Mouse (Mus musculus) heart, postnatal 4 days (tissue): ENCODE results near the gene Mb21d2. TPM values are rescaled to one million over a fixed set of nuclear protein-coding genes. Genes with fewer than 3 reads are reported as not detected.

ENCODE experiments used
- DNase-seq: peaks from one replicate; pipeline ENCODE4 v3.0.0; 2021
- total RNA-seq, 2 experiments: library from RNA; stranded (reverse); gene quantifications; 2 replicates each; pipeline ENCODE4 v1.2.3; 2021

The Mb21d2 gene
- total RNA-seq, 2 experiments from 2014 or later, result 10.2 to 10.7 TPM

GRCm38 (mm10) chr16:28899161-28899540 is 30.3 kb downstream of the Mb21d2 start:
- no peak for DNase-seq

DNA sequence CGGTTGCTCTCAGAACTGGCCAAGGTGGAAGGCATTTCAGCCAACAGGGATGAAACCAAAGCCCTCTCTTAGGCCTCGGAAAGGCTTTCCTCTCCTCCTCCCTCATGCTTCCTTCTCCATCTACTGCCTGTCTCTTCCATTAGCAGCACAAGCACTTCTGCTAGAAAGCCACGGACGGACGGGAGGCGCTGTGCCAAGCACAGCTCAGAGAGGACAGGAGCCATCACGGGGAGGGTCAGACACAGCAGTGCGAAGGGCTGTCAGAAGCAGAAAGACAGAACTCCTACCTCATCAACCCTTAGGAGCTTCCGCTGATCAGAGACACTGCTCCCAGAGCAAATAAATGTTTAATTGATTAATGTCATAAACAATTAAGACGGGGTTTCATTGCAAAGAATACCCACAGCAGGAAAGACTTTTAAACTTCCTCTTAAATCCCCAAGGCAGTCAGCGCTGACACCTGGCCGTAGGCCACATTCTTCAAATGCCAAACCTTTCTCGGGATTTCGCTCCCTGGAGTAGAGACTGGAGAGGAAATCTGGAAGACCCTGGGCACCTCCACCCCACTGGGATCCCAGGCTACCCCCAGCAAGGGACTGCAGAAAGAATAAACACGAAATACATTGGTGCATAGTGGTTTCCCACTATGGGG is 30.8 kb downstream of the Mb21d2 start:
- DNase-seq, result peak; percentile 40

- no peak for DNase-seq
Observed at GRCm38 (mm10) chr16:28896571-28896970, 32.9 kb downstream of the Mb21d2 start.

DNA sequence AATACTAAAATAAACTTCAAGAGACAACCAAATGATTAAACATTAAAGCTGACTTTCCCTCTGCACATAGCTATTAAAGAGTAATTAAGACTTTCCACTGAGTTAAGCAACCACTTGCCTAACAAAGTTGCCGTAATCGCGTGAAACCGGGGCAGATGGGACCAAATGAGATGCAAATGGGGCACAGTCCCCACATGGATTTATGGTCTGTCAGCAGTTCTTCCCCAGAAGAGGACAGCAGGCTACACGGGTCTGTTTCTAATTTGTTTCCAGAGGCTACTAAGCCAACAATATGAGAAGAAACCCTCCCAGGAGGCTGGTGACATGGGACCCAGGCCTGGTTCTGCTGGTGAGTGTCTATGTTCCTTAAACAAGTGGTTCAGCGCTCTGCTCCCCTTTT is 34.6 kb downstream of the Mb21d2 start:
- DNase-seq, result no peak

- DNase-seq, result no peak
Observed at GRCm38 (mm10) chr16:28893266-28893665, 36.2 kb downstream of the Mb21d2 start.

- no peak for DNase-seq
Observed at GRCm38 (mm10) chr16:28886201-28886745, 43.2 kb downstream of the Mb21d2 start.

- DNase-seq, result no peak
Observed at GRCm38 (mm10) chr16:28885474-28885873, 44.0 kb downstream of the Mb21d2 start.

GRCm38 (mm10) chr16:28884661-28885060 is 44.8 kb downstream of the Mb21d2 start:
- DNase-seq, result no peak

DNA sequence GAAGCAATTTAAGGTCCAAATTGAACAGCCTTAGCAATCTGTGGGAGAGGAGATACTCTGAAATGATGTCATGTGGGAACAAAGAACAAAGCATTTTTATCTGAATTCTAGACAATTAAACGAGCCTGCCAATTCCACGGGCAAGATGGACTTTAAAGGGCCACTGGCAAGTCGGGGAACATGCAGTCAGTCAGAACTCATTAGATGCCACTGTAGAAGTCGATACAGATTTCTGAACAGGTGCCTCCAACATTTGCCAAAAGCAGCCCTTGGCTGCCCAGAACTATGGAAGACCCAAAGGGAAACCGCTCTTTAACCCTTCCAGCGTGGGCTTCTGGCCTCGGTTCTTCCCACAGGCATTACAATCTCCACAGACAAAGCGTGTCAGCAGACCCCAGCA is 45.8 kb downstream of the Mb21d2 start:
- no peak for DNase-seq

DNA sequence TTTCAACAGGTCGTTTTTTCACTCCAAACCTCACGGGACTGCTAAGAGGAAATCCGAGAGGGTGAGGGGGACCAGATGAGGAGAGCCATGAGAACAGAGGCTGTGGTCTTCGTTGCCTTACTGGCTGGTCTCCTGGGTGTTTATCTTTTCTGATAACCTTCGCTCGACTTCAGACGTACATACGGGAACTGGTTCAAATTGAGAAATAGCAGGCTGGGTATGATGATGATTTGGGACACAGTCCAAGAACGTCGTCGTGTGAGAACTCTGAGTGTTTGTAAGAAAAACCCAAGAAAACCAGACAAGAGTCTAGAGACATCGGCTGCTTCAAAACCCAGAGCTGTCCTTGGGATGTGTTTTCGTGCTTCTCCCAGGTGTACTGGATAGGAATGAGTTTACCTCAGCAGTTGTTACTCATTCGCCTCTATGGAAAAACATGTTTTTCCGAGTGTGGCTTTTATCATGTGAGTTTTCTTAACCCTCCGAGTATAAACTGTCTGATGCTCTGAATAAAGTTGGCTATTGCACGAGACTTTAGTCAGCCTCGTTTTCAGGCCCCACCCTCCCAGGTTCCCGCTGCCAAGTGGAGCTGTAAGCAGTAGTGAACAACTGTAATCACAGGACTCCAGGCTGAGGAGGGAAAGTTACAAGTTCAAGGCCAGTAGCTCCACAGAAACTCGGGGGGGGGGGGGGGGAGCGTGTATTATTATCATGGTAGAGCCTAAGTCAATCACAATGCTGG is 46.6 kb downstream of the Mb21d2 start:
- DNase-seq, result peak; percentile 25

DNA sequence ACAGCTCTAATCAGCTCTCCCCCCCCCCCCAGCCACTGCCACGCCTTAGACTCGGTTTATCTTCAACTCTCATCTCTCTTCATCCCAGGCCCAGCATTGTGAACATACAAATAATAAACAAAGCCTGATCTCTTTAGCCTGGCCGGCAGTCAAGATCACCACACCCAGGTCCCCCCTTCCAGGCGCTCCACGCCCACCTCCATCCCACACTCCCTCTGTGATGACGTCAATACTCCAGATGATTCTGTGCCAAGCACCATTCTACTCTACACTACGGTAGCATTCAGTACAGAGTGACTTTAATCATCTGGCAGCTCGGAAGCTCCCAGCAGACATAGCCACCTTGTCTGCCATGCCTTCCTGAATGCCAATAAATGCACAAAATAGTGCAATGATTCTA is 47.7 kb downstream of the Mb21d2 start:
- peak; percentile 48 for DNase-seq

- DNase-seq, result no peak
Observed at GRCm38 (mm10) chr16:28880756-28881155, 48.7 kb downstream of the Mb21d2 start.

- DNase-seq, result no peak
Observed at GRCm38 (mm10) chr16:28880307-28880681, 49.2 kb downstream of the Mb21d2 start.

DNA sequence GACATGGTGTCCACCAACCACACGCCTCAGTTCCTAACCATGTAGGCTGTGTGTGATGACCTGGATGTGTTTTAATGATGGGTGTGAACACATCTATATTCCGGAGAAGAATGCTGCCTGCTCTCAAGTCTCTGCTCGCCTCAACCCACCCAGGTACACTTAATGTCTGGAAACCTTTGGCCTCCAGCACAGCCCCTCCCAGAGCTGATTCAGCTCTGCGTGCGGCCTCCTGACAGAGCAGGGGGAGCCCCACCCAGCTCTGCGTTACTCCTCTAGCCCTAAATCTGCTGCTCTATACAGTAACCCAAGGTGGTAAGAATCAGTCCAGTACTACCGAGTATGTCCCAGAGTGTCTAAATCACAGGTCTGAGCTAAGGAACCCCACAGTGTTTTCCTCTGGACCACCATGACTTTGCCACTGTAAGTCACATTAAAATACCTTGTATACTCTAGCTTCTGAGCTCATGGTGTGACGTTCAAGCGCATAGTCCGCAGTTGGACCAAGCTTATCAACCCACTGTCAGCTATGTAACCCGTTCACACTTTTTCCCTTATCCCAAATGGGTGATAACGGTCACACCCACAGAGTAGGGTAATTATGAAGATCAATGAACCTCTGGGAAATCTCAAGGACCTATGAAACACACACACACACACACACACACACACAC is 49.7 kb downstream of the Mb21d2 start:
- no peak for DNase-seq

DNA sequence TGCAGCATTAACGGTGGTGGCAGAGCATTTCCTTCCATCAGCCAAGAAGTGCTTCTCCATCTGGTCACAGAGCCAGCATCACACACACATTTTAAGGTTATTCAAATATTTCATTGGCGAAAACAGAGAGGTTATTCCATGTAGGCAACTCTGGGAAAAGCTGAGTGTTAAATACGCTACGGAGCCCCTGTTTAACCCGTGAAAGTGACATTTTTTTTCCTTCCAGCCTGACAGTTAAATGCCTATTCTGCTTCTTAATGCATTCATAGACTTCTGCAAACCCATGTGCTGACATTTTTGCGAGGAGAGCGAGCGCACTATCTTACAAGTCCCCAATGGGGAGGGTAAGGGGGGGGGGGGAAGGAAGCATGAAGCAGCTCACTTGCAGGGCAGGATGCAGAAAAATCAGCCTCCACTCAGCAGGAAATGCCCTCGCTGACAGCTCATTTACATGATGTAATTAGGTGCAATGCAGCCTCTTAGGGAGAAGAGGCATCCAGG is 52.3 kb downstream of the Mb21d2 start:
- DNase-seq, result no peak

DNA sequence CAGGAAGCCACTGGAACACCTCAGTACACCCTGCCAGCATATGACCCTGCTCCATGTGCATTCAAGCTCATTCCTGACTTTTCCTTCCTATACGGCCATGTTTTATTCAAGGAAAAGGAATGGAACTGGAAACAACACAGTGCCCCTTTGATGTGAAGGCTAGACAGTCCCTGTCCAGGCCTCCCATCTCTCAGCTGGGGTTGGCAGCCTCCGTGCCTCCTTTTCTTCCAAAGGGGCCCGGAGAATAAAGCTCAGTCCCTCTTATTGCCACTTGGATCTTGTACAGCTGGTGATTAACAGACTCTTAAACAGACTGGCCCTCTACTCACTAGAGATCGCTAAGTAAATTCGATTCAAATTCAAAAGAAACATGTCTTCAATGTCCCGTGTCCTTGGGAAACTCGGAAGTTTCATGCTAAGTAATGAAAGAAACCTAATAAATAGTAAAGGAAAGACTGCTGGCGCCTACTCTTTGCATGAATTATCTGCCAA is 56.0 kb downstream of the Mb21d2 start:
- DNase-seq, result no peak

DNA sequence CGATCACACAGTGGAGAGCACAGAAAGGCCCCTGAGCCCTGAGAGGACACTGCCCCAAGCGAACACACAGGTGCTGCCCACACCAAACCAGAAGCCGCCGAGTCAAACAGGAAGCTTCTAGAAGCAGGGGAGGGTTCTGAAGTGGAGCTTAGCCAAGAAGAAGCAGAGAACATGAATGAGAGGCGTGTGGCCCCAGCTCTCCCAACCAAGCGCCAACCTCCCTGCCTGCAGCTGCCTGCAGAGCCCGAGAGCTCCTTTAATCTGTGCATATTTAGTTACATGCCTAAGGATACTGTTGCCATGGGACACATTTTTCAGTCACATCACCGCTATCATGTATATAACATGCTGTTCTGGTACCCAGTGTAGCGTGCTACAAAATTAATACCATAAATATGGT is 58.6 kb downstream of the Mb21d2 start:
- DNase-seq, result no peak

DNA sequence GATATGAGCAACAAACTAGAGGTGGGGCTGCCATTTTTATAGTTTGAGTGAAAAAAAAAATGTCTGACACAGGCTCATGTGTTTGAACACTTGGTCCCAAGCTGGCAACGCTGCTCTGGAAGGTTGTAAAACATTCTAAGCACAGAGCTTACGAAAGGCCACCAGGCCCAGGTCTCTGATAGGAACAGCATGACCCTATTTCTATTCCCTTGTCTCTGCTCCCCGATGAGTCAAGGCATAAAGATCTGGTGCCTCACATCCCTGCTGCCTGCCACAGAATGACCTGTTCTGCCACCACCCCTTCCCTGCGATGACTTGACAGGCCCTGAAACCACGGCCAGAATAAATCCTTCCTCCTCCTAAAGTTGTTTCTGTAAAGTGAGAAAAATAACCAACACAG is 59.0 kb downstream of the Mb21d2 start:
- no peak for DNase-seq

DNA sequence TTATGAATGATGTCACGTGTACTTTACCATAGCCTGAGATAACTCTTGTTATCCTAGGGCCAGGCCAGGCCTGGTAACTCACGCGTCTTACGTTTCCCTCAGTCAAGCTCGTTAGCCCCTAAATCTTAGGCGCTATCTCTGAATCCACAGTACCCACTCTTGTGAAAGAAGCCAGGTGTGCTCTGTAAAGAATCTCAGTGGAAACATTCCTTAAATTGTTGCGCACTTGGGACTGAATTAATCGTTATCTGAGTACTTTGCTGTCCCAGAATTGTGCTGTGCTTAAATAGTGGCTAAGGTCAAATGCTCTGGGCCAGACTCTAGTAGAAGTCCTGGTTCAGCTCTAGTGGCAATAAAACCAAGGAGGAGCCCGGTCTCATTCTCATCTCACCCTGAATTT is 60.6 kb downstream of the Mb21d2 start:
- no peak for DNase-seq

DNA sequence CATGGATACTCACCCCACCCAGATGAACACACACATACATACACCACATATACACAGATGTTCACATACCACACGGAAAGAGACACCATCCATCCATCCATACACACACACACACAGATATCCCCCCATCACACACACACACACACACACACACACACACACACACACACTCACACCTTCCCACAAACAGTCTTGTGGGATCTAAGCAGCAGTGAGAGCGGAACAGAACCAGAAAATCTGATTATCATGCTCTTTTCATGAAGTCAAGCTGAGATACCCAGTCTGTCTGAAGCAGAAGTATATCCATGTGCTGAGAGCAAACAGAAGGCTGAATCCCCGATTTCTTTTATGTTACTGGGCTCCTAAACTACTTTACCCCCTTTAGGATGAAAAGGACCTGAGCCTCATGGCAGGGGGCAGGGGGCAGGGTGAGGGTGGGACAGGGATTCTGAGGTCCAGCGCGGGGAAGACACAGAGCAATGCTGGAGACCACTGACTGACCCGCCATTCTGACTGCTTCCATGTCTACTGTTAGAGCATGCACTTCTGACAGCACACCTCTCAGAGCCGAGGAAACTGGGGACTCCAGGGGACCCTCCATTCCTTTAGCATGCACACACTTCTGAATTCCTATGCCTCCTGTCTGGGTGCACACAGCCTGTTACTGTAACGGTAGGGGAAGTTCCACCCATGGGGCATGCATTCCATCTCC is 62.7 kb downstream of the Mb21d2 start:
- no peak for DNase-seq

DNA sequence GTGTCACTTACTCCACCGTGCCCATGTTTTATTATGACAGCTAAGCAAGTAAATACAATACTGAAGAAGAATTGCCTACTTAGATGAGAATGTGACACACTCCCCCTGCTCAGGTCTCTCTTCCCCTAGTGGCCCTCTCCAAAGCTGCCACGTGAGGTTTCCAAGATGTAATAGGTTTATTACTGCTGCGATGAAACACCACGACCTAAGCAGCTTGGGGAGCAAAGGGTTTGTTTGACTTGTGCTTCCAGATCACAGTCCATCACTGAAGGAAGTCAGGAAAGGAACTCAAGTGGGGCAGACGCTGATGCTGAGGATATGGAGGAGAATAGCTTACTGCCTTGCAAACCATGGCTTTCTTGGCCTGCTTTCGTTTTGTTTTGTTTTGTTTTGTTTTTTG is 65.9 kb downstream of the Mb21d2 start:
- DNase-seq, result no peak

DNA sequence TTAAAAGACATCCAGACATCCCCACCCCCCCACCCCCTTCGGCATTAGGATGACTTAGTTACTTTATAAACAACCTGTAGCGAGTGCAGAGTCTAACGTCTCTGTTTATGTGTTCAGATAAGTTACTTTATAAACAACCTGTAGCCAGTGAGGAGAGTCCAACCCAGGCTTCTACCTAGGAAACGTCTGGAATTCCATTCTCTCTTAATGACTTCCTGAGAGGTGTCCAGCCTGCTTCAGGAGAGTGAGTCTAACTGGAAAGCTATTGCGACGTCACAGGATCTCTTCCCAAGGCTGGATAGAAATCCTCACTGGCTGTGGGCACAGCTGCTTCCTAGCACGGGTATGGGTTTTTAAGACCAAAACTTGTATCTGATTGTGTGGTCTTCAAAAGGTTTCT is 67.4 kb downstream of the Mb21d2 start:
- DNase-seq, result no peak

DNA sequence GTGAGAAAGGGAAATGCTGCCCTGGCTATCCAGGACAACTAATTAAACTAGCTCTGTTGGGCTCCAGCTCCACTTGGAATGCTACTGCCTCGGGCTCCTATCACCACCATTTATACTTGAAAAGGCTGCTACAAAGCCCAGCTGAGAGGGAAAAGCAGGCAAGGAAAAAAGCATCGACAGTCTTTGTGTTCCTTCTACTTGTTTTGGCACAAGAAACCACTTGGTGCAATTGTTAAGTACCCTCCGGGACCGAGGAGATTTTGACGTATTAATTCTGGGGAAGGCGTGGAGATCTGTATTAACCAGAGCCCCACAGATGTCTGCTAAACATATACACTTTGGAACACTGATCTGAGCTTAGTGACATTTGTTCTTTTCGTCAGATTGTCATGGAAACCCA is 69.8 kb downstream of the Mb21d2 start:
- DNase-seq, result no peak
